Mouse (Mus musculus): ENCODE results near the gene Med26.

GRCm38 (mm10) chr8:72579374-72579773 lies 31.3 kb upstream of the Med26 start:
- TF ChIP-seq CTCF (conservative IDR thresholded peaks at IDR 0.05; ENCODE audit: low read length) (no peak), POU5F1 (IDR thresholded peaks at IDR 0.05; ENCODE audit: borderline replicate concordance, low read length) (no peak)

All from E14TG2a.4 (cell line).